Mouse (Mus musculus): ENCODE measurements around the gene Vmn2r24.
"Not testable (repeated sequence)": the region's sequence is repeated elsewhere in the genome, so short reads cannot be mapped to it uniquely, and the experiment has no call there.

The Vmn2r24 gene

DNA sequence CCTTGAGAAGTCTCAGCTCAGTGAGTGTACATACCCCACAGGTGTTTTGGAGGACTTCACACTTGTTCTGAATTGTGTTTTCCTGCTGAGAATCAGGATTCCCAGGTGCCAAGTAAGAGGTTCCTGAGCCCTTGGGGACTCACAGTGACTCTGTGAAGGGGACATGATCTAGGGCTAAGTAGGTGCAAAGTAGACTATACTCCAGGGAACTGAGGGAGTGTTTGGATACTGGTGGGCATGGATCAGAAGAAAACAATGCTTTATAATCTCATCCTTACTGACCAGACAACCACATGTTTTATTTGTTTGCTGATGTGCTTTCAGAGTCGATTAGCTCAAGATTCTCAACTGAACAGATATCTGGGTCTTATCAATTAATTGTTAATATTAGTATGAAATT is at the start of gene Vmn2r24:
Vmn2r24 (plus strand) TSS at position 301 of the 400 bp plus-strand sequence.
- no peak for DNase-seq (ENCODE audit: low spot score in 2 of 2)

- DNase-seq (ENCODE audit: low spot score in 2 of 2): no peak
Observed at GRCm38 (mm10) chr6:123770031-123770430, 8.6 kb upstream of the Vmn2r24 start.

DNA sequence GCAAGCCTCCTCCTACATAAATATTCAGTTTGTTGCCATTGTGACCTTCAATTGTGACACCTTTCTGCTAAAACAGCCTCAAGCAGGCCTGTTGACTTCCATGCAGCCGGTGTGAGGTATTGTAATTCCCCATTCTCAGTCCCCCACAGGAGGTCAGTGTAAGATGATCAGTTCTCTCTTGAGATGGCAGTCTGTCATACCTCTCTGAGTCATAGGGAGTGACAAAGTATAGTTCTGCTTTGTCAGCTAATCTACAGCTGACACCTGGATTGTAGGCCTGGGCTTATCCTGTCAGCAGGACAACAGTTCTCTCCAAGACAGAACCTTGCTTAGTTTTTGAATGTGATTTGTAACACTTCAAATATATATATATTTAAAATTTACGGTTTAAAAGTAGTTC is 6.2 kb downstream of the Vmn2r24 start:
- DNase-seq (ENCODE audit: low spot score in 2 of 2): no peak

DNA sequence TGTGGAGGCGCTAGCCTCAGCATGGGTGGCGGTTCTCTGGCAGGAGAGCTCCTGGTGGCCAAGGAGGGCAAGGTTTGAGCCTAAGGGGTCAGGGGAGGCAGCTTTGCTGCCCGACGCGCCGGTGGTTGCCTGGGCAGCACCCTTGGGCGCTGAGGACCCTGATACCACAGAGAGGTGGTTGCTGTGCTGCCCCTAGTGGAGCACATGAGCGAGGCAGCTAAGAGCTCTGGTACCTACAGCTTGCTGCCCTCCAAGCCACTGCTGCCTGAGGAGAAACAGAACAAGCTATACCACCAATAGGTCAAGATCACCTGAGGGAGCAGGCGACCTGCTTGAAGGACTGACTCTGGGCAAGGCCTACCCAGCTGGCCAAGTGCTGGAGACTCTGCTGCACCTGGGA is 15.1 kb downstream of the Vmn2r24 start:
- DNase-seq (ENCODE audit: low spot score in 2 of 2): no peak

DNA sequence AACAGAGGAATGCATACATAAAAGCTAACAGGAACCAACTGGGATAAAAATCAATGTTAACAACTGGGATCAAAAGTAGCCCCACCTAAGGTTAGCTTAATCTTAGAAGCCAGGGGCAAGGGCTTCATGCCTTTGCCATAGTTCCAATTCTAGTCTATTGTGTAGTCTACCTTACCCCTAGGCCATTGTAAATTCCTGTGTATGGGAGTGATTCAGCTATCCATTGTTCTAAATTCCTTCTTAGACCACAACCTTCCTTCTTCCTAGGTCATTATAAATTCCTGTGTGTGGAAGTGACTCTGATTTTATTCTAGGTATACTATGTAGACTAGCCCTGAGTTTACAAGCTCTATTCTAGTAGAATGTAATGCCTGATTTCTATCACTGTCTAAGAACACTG is 31.6 kb downstream of the Vmn2r24 start:
- DNase-seq (ENCODE audit: low spot score in 2 of 2): not testable (repeated sequence)

- no peak for DNase-seq (ENCODE audit: low spot score in 2 of 2)
Observed at GRCm38 (mm10) chr6:123819951-123820350, 41.3 kb downstream of the Vmn2r24 start.

GRCm38 (mm10) chr6:123853363-123853762 is 74.7 kb downstream of the Vmn2r24 start, which contains the start of gene Vmn2r25:
Vmn2r25 (minus strand) TSS chr6:123853463.
- not testable (repeated sequence) for DNase-seq (ENCODE audit: low spot score in 2 of 2)

All from urinary bladder, adult 18-20 months (tissue).